Mouse (Mus musculus) liver, adult (tissue): ENCODE data around the gene Adam12.

Experiments used
- GATA4 ChIP-seq: IDR thresholded peaks from 2 replicates; pipeline ENCODE4 v1.6.1; 2014; ENCODE audit warnings: mild to moderate bottlenecking, low read length; ENCODE audit not compliant: insufficient replicate concordance

Gene Adam12

DNA sequence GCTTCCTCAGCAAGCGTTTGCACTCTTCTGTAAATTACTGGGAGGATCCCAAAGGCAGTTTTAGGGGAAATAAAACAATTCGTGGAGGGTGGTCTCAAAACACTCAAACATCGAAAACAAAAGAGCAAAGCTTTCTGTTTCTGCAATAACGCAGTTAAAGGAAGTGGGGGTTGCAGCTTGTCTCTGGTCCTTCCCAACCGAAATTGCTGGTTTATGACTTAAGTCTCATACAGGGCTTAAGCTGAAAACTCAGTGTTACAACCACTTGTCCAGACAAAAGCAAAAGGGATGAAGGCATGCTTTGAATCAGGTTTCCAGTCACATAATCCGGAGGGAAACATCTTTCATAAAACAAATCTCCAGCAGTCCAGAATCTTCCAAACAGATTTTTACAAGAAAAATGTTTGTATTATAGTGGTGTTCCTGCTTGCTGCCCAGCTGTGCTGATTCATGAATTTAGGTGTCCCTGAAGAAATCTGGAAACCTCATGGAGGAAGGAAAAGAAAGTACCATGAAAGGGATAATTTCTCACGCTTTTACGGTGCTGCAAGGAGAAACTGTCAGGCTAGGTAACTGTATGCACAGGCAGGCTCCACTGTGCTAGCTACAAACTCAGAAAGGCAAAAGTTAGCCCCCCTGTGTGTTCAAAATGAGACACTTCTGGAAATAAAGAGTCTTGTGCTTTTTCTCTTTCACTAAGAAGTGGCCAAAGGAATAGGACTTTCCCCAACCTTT lies 255.4 kb downstream of the Adam12 start:
- no peak for TF ChIP-seq GATA4

- TF ChIP-seq GATA4 = no peak
Observed at GRCm38 (mm10) chr7:133971086-133971485, 260.9 kb downstream of the Adam12 start.

GRCm38 (mm10) chr7:133970407-133970806 lies 261.5 kb downstream of the Adam12 start:
- no peak for TF ChIP-seq GATA4

GRCm38 (mm10) chr7:133967906-133968305 lies 264.0 kb downstream of the Adam12 start:
- no peak for TF ChIP-seq GATA4

- TF ChIP-seq GATA4 = no peak
Observed at GRCm38 (mm10) chr7:133963501-133963900, 268.4 kb downstream of the Adam12 start.

DNA sequence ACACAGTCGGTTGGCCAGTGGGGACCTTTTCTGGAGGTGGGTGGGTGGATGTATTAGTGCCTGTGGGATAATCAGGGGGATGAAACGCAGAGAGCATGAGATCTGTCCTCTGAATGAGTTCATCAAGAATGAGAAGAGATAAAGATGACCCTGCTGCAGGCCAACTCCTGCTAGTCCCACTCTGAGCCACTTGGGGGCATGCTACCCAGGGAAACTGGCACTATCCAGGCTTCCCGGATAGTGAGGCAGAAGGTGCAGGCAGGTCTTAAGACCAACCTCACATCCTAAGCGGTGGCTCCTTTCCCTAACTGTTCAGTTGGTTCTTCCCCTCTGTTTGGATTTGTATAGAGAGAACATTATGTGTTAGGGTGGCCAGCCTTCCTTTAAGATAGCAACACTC lies 272.7 kb downstream of the Adam12 start:
- no peak for TF ChIP-seq GATA4

GRCm38 (mm10) chr7:133957873-133958272 lies 274.1 kb downstream of the Adam12 start:
- no peak for TF ChIP-seq GATA4

- TF ChIP-seq GATA4 = peak; percentile 56; the same call in 1 of the 2 replicates
Observed at GRCm38 (mm10) chr7:133954111-133955091, 277.5 kb downstream of the Adam12 start.

- no peak for TF ChIP-seq GATA4
Observed at GRCm38 (mm10) chr7:133951777-133952545, 280.0 kb downstream of the Adam12 start.

- TF ChIP-seq GATA4 = no peak
Observed at GRCm38 (mm10) chr7:133947360-133947759, 284.6 kb downstream of the Adam12 start.

GRCm38 (mm10) chr7:133946757-133947345 lies 285.1 kb downstream of the Adam12 start:
- no peak for TF ChIP-seq GATA4

DNA sequence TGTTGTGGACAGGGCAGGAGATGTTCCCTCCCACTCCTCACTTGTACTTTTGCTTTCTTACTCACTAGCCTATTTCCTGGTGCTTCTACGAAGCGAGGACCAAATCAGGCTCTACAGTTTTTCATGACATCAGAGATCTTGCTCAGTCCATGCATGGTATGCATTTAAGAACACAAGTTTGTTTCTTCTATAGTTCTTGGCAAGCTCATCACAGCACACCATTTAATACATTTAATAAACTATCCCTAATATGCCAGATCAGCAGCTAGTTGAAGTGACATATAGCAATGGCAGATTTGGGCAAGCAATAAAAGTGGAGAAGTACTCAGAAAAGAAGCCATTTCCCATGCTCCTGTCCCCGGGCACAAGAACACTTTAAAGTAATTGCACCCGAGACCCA lies 285.8 kb downstream of the Adam12 start:
- no peak for TF ChIP-seq GATA4

DNA sequence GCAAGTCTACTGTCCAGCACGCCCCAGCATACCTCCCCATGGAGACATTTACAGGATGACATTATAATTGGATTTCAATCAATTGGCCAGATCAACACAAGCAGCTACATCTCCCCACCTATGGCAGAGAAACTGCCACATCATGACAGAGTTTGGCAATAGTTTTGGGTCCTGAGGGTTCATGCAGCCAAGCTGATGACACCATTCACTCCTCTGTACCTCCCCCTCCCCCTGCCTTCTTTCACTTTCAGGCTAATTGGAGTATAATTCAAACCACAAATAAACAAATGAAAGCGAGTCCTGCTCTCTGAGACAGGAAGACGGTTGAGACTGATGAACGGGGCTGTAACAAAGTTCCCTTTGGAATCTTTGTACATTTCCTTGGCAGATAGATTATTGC lies 291.5 kb downstream of the Adam12 start:
- no peak for TF ChIP-seq GATA4

GRCm38 (mm10) chr7:133937473-133937872 lies 294.5 kb downstream of the Adam12 start:
- no peak for TF ChIP-seq GATA4

DNA sequence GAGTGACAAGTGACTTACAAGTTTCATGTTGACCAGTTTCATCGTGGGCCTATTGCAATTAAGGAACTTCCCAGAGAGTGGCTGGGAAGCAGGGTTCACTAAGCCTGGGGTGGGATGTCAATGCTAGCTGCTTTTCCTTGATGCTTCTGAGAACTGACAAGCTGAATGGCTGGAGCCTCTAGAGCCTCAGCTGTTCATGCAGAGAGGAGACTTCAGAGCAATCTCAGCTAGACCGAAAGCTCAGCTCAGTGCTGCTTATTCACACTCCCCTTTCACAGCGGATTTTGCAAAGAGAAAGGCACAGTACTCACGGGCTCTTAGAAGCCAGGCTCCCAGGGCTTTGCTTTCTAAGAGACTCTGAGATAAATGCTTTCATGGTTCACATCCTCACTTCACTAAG lies 295.6 kb downstream of the Adam12 start:
- TF ChIP-seq GATA4 = no peak

DNA sequence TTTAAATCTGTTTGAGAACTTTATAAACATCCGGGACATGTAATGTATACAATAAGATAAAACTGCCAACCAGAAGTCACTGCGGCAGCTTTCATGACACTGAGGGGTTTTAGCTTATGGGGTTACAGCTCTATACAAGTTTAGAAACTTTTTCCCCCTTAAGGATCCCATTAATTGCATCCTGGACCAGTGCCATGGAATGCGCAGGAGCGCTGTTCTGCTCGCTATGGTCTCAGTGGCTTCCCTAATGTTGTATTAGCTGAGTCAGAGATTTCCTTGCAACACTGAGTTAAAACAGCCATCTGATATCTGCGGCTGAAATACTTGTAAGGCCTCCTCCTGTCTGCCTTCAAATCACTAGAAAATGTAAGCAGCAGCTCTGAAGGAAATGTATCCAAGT lies 298.6 kb downstream of the Adam12 start:
- TF ChIP-seq GATA4 = no peak

DNA sequence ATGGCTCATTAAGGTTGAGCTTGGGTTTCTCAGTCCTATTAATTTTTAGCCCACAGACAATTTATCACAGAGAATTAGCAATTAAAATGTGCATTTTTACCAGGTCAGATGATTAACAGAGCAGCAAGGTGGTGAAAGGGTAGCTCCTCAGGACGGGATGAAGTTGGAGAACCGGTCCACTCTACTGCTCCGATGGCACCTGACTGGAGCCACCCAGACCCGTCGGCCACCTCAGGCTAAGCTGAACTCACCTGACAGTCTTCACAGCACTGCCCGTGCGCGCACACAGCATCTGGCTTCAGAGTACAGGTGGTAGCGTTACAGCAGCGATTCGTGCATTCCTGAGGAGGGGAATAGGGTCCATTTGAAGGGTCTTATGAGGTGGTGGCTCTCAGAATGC lies 300.5 kb downstream of the Adam12 start:
- no peak for TF ChIP-seq GATA4
